Mouse (Mus musculus) retina, adult 2 months (tissue): ENCODE results near the gene Urb2.
"Not testable (repeated sequence)": the region's sequence is repeated elsewhere in the genome, so short reads cannot be mapped to it uniquely, and the experiment has no call there.

ENCODE experiments used
- DNase-seq: peaks from one replicate; pipeline ENCODE4 v3.0.0-alpha.2; 2012; ENCODE audit warnings: low read depth, low spot score

Gene Urb2

DNA sequence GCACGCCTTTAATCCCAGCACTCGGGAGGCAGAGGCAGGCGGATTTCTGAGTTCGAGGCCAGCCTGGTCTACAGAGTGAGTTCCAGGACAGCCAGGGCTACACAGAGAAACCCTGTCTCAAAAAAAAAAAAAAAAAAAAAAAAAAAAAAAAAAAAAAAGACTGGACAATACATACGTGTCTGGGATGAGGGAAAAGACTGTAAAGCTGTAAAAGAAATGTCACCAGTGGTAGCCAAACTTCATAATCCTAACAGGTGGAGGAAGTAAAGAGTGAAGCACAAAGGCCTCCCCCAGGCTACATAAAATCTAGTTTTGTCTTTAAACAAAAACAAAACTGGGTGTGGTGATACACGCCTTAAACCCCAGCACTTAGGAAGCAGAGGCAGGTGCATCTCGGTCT lies 7.0 kb upstream of the Urb2 start:
- not testable (repeated sequence) for DNase-seq

DNA sequence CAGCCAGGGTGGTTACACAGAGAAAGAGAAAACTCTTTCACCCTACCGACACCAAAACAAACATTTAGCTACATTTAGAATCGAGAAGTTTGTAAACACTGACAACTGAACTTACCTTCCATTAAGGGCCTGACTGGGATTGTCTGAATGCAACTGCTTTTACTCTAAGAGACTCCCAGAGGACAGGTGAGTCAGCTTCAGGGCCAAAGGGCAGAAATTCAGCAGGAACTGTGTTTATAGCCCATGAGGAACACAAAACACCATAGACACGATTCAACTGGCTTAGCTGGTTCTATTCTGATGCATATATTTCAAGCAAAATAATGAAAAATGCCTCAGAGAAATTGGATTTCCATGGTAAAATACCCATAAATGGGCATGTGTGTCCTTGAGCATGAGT lies 6.6 kb upstream of the Urb2 start:
- no peak for DNase-seq

GRCm38 (mm10) chr8:124019782-124020181 lies 1.5 kb upstream of the Urb2 start:
- DNase-seq: no peak

GRCm38 (mm10) chr8:124020439-124021236 lies 670 bp upstream of the Urb2 start:
- peak; percentile 36 for DNase-seq

- DNase-seq: not testable (repeated sequence)
These were observed 5.0 kb downstream of the Urb2 start for GRCm38 (mm10) chr8:124026265-124026664.

DNA sequence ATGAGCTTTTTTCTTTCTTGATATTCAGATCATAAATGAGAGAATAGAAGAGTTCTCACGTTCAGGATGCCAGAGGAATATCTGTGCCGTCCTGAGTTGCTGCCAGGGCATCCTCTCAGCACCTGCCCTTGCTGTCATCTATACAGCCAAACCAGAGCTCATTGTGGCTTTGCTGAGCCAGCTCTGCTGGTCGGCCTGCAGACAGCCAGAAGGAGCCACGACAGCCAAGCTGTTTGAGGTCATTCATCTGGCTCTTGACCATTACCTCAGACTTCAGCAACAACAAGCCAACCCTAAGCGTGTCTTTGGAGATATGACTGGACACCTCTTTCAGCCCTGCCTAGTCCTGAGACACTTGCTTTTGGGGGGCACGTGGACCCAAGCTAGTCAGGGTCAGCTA lies 6.5 kb downstream of the Urb2 start:
- DNase-seq: no peak

GRCm38 (mm10) chr8:124033400-124033799 lies 12.1 kb downstream of the Urb2 start:
- no peak for DNase-seq

GRCm38 (mm10) chr8:124038121-124038520 lies 16.8 kb downstream of the Urb2 start:
- DNase-seq: no peak

- no peak for DNase-seq
These were observed 18.0 kb downstream of the Urb2 start for GRCm38 (mm10) chr8:124039351-124039750.

DNA sequence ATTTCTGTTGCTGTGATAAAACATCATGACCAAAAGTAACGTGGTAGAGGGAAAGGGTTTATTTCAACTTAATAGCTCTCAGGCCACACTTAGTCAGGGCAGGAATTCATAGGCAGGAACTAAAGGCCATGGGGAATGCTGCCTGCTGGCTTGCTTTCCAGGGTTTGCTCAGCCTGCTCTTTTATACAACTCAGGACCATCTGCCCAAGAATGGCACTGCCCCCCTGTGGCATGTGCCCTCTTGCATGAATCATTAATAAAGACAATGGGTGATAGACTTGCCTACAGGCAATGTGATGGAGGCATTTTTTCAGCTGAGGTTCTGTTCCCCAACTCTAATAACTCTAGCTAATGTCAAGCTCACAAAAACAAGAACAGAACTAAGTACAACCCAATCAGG lies 20.9 kb downstream of the Urb2 start:
- no peak for DNase-seq

- DNase-seq: no peak
These were observed 23.1 kb downstream of the Urb2 start for GRCm38 (mm10) chr8:124044421-124044820.

- DNase-seq: no peak
These were observed 23.6 kb downstream of the Urb2 start for GRCm38 (mm10) chr8:124044931-124045330.

GRCm38 (mm10) chr8:124045856-124046255 lies 24.5 kb downstream of the Urb2 start:
- no peak for DNase-seq

DNA sequence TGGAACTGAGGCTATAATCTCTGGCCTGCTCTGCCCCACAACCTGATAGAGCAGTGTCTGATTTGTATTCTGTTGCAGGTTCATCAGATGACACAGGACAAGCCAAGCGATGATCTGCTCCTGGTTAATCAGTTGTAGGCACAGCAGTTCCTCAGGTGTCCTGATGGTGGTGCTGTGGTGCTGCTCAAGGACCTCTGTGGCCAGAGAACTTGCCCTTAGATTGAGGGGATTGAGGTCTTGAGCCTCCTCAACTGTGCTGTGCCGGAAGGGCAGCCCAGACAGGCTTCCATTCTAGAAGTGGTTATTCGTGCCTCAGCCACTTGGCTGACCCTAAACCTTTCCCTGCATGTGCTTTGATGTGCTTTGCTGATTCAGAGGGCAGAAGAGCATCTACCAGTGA lies 30.8 kb downstream of the Urb2 start:
- peak; percentile 30 for DNase-seq

DNA sequence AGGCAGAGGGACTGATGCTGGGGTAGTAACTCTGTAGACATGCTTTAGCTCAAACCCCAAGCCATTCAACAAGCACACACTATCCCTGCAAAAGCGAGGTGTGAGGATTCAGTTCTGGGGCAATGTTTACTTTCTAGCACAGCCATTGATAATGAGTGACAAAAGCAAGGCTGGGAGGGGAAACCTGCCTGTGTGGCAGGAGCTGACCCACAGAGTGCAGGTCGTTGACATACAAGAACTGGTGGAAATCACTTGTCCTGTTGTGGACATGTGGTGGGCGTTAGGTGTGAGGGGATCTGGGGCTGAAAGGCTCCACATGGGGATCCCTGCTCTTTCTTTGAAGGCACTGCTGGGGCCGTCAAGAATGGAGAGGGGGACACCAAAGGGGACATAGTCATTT lies 31.3 kb downstream of the Urb2 start:
- no peak for DNase-seq

DNA sequence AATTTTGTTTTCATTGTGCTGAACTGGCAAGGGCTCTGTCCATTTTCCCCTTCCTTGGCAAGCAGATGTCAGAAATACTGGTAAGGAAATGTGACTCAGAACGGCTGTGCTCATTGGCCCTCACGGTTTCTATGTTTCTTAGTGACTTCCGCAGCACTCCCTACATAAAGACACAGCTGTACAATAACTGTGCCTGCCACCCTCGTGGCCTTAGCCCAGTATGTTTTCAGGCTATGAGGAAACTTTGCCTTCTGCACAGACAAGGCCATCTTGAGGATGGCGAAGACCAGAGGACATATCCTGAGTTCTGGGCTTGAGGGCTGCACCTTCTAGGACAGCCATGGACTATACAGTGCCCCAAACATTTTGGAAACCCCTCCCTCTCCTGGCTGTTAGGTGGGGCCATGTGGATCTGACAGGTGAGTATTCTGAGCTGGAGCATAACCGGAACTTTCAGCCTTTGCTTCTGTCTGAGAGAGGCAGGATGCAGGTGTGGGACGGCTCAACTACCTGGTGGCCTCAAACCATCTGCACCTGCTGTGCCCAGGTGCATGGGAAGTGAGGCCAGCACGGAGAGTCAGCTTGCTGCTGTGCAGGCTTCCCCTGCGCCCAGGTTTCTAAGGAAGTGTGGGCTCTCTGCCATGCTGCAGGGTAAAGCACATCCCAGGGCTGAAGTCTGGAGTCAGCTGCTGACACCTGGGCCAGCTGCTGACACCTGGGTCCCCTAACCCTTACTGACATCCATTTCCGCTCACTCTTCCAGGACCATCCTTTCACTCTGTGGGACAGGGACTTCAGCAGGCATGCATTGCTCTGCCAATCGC lies 35.7 kb downstream of the Urb2 start:
- no peak for DNase-seq

GRCm38 (mm10) chr8:124066325-124067058 lies 45.2 kb downstream of the Urb2 start:
- DNase-seq: no peak

- DNase-seq: no peak
These were observed 45.9 kb downstream of the Urb2 start for GRCm38 (mm10) chr8:124067059-124067750.

- no peak for DNase-seq
These were observed 49.3 kb downstream of the Urb2 start for GRCm38 (mm10) chr8:124070363-124071324.

DNA sequence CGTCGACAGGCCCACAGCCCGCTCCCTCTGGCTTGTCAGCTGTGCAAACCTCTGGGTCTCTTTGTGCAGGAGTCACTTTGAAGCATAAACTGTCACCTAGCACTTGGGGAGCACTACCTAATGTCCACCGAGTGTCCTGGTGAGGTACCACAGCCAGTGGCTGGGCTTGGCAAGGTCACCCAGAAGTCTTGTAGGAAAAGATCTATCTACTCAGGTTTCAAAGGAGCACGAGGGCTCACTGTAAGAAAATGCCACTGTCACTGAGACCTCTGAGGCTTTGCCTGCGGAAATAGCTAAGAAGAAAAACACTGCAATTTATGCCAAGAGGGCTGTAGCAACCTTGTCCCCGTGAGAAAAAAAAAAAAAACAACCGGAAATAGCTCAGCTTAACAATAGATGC lies 54.7 kb downstream of the Urb2 start:
- DNase-seq: no peak
